Mouse (Mus musculus): ENCODE results near the gene Acap1. TPM values are rescaled to one million over a fixed set of nuclear protein-coding genes. Genes with fewer than 3 reads are reported as not detected.
"Not testable (repeated sequence)": the region's sequence is repeated elsewhere in the genome, so short reads cannot be mapped to it uniquely, and the experiment has no call there.

The Acap1 gene
- total RNA-seq, 2 experiments from 2014 or later = 2.8 to 3.2 TPM

- DNase-seq = no peak
Measured at GRCm38 (mm10) chr11:69870289-69871069, 24.9 kb downstream of the Acap1 start.

GRCm38 (mm10) chr11:69867335-69867734 is 28.0 kb downstream of the Acap1 start:
- DNase-seq = no peak

GRCm38 (mm10) chr11:69865561-69865960 is 29.8 kb downstream of the Acap1 start:
- DNase-seq = no peak

GRCm38 (mm10) chr11:69864138-69864860 is 31.0 kb downstream of the Acap1 start:
- no peak for DNase-seq

GRCm38 (mm10) chr11:69863729-69864128 is 31.6 kb downstream of the Acap1 start:
- DNase-seq = not testable (repeated sequence)

- DNase-seq = no peak
Measured at GRCm38 (mm10) chr11:69858113-69858998, 37.0 kb downstream of the Acap1 start, which contains the start of gene Tnk1. TSS of gene Tnk1 (minus strand) at chr11:69858730.

GRCm38 (mm10) chr11:69855347-69855746 is 40.0 kb downstream of the Acap1 start:
- DNase-seq = peak; percentile 63

GRCm38 (mm10) chr11:69854680-69855079 is 40.7 kb downstream of the Acap1 start:
- no peak for DNase-seq

GRCm38 (mm10) chr11:69853994-69854393 is 41.3 kb downstream of the Acap1 start:
- no peak for DNase-seq

- no peak for DNase-seq
Measured at GRCm38 (mm10) chr11:69850754-69851153, 44.6 kb downstream of the Acap1 start.

- no peak for DNase-seq
Measured at GRCm38 (mm10) chr11:69849884-69850283, 45.5 kb downstream of the Acap1 start.

- DNase-seq = no peak
Measured at GRCm38 (mm10) chr11:69849128-69849527, 46.2 kb downstream of the Acap1 start.

- DNase-seq = no peak
Measured at GRCm38 (mm10) chr11:69848021-69848420, 47.3 kb downstream of the Acap1 start.

GRCm38 (mm10) chr11:69846738-69847688 is 48.3 kb downstream of the Acap1 start:
- peak; percentile 45 for DNase-seq

- peak; percentile 95 for DNase-seq
Measured at GRCm38 (mm10) chr11:69846198-69846680, 49.1 kb downstream of the Acap1 start, which contains the start of gene Plscr3. TSS of gene Plscr3 (plus strand) at chr11:69846376.

- DNase-seq = no peak
Measured at GRCm38 (mm10) chr11:69838714-69839104, 56.6 kb downstream of the Acap1 start.

- peak; percentile 96 for DNase-seq
Measured at GRCm38 (mm10) chr11:69837952-69838713, 57.2 kb downstream of the Acap1 start, which contains the start of gene Tmem256. TSS of gene Tmem256 (plus strand) at chr11:69838514.

- no peak for DNase-seq
Measured at GRCm38 (mm10) chr11:69837604-69837951, 57.8 kb downstream of the Acap1 start, which contains the start of gene Nlgn2. TSS of gene Nlgn2 (minus strand) at chr11:69837784.

- peak; percentile 47 for DNase-seq
Measured at GRCm38 (mm10) chr11:69836703-69837576, 58.4 kb downstream of the Acap1 start.

Data from heart, postnatal 4 days (tissue).